Mouse (Mus musculus) embryonic facial prominence, embryonic 11.5 days (tissue): ENCODE measurements around the gene Hspa1a. TPM values are rescaled to one million over a fixed set of nuclear protein-coding genes. Genes with fewer than 3 reads are reported as not detected.

Source experiments
- ATAC-seq: fragments of 200-750 bp; cut with Nextera tagmentation; replicated peaks from 2 replicates; pipeline ENCODE4 v1.8.0; 2017; ENCODE audit warnings: low read depth; ENCODE audit not compliant: insufficient number of reproducible peaks, low FRiP score, low TSS enrichment
- DNase-seq: peaks from one replicate; pipeline ENCODE4 v3.0.0-alpha.2; 2015; ENCODE audit warnings: low spot score
- H3K27ac ChIP-seq: fragments of 300-500 bp; sonication (generic); replicated peaks from 2 replicates; pipeline ENCODE4 v1.5.1; 2014; ENCODE audit warnings: mild to moderate bottlenecking, low read depth, low read length, control low read depth
- H3K27me3 ChIP-seq: fragments of 300-500 bp; sonication (generic); 2 replicates; pipeline ENCODE4 v1.6.1; 2014; ENCODE audit warnings: mild to moderate bottlenecking, low read length, moderate library complexity, mixed read lengths; ENCODE audit not compliant: control insufficient read depth, insufficient read depth
- H3K36me3 ChIP-seq: fragments of 300-500 bp; sonication (generic); replicated peaks from 2 replicates; pipeline ENCODE4 v1.6.1; 2014; ENCODE audit warnings: low read depth, mild to moderate bottlenecking, low read length, moderate library complexity, mixed read lengths; ENCODE audit not compliant: control insufficient read depth, insufficient read depth
- H3K4me1 ChIP-seq: fragments of 300-500 bp; sonication (generic); 2 replicates; pipeline ENCODE4 v1.6.1; 2014; ENCODE audit warnings: low read length, mixed read lengths; ENCODE audit not compliant: control insufficient read depth, insufficient read depth
- H3K4me2 ChIP-seq: fragments of 300-500 bp; sonication (generic); 2 replicates; pipeline ENCODE4 v1.6.1; 2014; ENCODE audit warnings: low read depth, mild to moderate bottlenecking, control low read depth, low read length, moderate library complexity
- H3K4me3 ChIP-seq: fragments of 300-500 bp; sonication (generic); 2 replicates; pipeline ENCODE4 v1.5.1; 2014; ENCODE audit warnings: low read depth, low read length, control low read depth
- H3K9ac ChIP-seq: fragments of 300-500 bp; sonication (generic); replicated peaks from 2 replicates; pipeline ENCODE4 v1.6.1; 2014; ENCODE audit warnings: mild to moderate bottlenecking, control low read depth, low read length
- H3K9me3 ChIP-seq: fragments of 300-500 bp; sonication (generic); replicated peaks from 2 replicates; pipeline ENCODE4 v1.6.1; 2016; ENCODE audit warnings: mild to moderate bottlenecking, low read length, inconsistent platforms, mixed read lengths; ENCODE audit not compliant: control insufficient read depth
- WGBS: fragments of 180-500 bp; shearing (Covaris S2); extraction: QIAGEN DNeasy Blood & Tissue Kit; methylation state at CpG from one replicate; pipeline ENCODE4 v1.1.7; 2014; 5-methylcytosine and 5-hydroxymethylcytosine counted together
- polyA plus RNA-seq: library from polyadenylated mRNA; unstranded; fragments of >200 nt; fragmentation: Nextera tagmentation; extraction: Ambion mirVana; gene quantifications from 2 replicates; pipeline ENCODE4 v1.2.1, GENCODE M21; 2014

The Hspa1a gene
- polyA plus RNA-seq, 1 experiment from 2014 or later, result 1.7 TPM

DNA sequence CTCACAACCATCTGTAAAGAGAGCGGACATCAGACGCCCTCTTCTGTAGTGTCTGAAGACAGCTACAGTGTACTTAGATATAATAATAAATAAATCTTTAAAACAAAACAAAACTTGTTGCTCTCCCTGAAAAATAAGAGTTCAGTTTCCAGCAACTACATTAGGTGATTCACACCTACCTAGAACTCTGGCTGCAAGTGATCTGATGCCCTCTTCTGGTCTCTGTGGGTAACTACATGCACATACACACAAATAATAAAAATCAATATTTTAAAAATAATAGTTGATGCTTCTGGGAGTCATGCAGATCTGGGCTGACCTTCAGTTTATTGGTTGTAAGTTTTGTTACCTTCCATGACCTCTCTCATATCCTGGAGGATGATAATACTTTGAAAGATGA, 12.3 kb upstream of the Hspa1a start:
- DNase-seq (peak; percentile 65), ATAC-seq (no peak)
- WGBS, result 68% methylated on average over 2 of the region's 2 CpGs
- Histone ChIP-seq H3K4me1 (0 out of 2 replicates have a peak, but pooled peaks cover 3% of the 10 kb centered on the region), H3K27me3 (no peaks in the 10 kb centered on the region), H3K4me3 (no peak overlapping the region), H3K9me3 (no peaks in the 10 kb centered on the region), H3K36me3 (peaks cover 2% of the 10 kb centered on the region), H3K27ac (no peak overlapping the region), H3K4me2 (no peak overlapping the region), H3K9ac (no peak overlapping the region)

DNA sequence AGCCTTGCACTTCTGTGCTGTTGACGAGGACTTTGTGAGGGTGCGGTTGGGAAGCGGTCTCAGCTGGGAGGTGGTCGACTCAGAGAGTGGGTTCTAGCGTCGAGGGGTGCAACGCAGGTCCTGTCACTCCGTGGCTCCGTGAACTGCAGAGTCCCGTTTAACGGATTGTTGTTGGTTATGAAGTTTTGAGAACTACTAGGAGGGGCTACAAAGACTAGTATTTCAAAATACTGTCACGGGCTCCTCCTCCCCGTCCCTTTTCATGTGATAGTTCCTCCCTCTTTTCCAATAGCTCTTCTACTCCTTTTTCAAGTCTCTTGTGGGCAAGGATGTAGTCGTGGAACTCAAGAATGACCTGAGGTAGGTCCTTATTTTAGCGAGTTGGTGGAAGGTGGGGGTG, 10.4 kb upstream of the Hspa1a start:
- DNase-seq, result no peak
- H3K27ac ChIP-seq, result no peak overlapping the region; the same call in 1 of the 2 replicates
- peak overlapping the region; percentile 89 for H3K4me3 ChIP-seq
- H3K9ac ChIP-seq, result peak overlapping the region; percentile 96
- no peaks in the 10 kb centered on the region for H3K27me3 ChIP-seq
- H3K36me3 ChIP-seq, result peaks cover 2% of the 10 kb centered on the region
- 0 out of 2 replicates have a peak, but pooled peaks cover 3% of the 10 kb centered on the region for H3K4me1 ChIP-seq
- WGBS, result under 1% methylated on average over 15 of the region's 15 CpGs
- peak overlapping the region; percentile 76 for H3K4me2 ChIP-seq
- ATAC-seq, result no peak; the same call in 1 of the 2 replicates
- H3K9me3 ChIP-seq, result no peaks in the 10 kb centered on the region

DNA sequence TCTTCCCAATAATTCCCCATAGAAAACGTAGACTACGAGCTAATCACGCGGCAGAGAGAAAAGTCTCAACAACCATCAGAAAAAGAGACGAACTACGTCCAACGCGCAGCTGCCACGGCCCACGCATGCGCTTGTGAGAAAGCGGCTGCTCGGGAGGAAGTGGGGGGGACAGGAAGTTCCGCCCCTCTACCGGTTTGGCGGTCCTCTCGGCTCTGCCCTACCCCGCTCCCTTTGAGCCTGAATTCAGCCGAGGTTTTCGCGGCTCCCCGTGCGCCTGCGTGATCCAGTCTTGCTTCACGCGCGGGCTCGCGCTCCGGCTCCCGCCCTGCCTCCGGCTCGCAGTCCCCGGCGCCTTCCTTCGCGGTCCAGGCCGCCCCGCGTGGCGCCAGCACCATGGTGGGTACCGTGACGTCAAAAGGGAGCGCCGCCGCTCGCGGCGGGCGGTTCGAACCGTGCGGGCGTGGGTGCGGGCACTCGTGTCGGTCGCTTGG, 9.8 kb upstream of the Hspa1a start, which contains the start of gene Lsm2:
Lsm2 (plus strand) TSS at position 173 of the 491 bp plus-strand sequence.
- ATAC-seq, result peak; percentile 91
- Histone ChIP-seq H3K36me3 (peaks cover 2% of the 10 kb centered on the region), H3K4me1 (0 out of 2 replicates have a peak, but pooled peaks cover 3% of the 10 kb centered on the region), H3K27me3 (no peaks in the 10 kb centered on the region), H3K9me3 (no peaks in the 10 kb centered on the region), H3K4me2 (peak within 1 kb of the TSS; percentile 76), H3K27ac (peak within 1 kb of the TSS; percentile 98), H3K4me3 (peak within 1 kb of the TSS; percentile 89), H3K9ac (peak within 1 kb of the TSS; percentile 96)
- under 1% methylated on average over 58 of the region's 58 CpGs for WGBS
- peak; percentile 95 for DNase-seq

DNA sequence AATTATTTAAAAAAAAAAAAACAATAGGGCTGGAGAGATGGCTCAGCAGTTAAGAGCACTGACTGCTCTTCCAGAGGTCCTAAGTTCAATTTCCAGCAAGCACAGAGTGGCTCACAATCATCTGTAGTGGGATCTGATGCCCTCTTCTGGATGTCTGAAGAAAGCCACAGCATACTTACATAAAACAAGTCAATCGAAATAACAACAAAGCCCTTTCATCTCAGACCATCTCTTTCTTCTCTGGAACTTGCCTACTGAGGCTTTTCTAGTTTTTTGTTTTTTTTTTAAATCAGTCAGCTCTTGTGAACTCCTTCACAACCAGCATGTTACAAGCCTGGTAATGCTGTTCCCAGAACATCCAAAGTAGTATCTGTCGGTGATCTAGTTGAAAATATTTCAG, 8.7 kb upstream of the Hspa1a start:
- 10% methylated on average over 2 of the region's 2 CpGs for WGBS
- H3K27ac ChIP-seq, result no peak overlapping the region
- peak overlapping the region; percentile 96 for H3K9ac ChIP-seq
- ATAC-seq (no peak), DNase-seq (peak; percentile 72)
- no peaks in the 10 kb centered on the region for H3K27me3 ChIP-seq
- peak overlapping the region; percentile 76 for H3K4me2 ChIP-seq
- H3K36me3 ChIP-seq, result no peaks in the 10 kb centered on the region; the same call in 1 of the 2 replicates
- no peaks in the 10 kb centered on the region for H3K9me3 ChIP-seq
- 0 out of 2 replicates have a peak, but pooled peaks cover 3% of the 10 kb centered on the region for H3K4me1 ChIP-seq
- peak overlapping the region; percentile 89 for H3K4me3 ChIP-seq

DNA sequence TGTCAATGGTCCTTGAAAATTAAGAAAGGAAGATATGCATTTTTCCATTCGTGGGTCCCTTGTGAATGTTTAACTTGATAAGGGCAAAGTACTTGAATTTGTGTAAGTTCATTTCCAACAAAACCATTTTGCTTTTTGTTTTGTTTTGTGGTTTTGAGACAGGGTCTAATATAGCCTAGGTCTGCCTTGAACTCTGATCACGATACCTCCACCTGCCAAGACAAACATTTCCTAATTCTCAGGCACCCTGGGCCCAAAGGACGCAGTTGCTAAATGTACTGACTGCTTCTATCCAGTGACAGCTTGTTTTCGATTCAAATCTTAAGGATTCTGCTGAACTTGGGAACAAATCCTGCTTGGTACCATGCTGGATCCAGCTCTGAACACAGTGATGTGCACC, 7.7 kb upstream of the Hspa1a start:
- Histone ChIP-seq H3K4me3 (no peak overlapping the region), H3K9me3 (no peaks in the 10 kb centered on the region), H3K4me2 (no peak overlapping the region), H3K36me3 (no peaks in the 10 kb centered on the region), H3K9ac (no peak overlapping the region), H3K4me1 (0 out of 2 replicates have a peak, but pooled peaks cover 3% of the 10 kb centered on the region), H3K27me3 (no peaks in the 10 kb centered on the region), H3K27ac (no peak overlapping the region)
- DNase-seq (no peak), ATAC-seq (no peak)
- WGBS, result 95% methylated on average over 4 of the region's 4 CpGs

DNA sequence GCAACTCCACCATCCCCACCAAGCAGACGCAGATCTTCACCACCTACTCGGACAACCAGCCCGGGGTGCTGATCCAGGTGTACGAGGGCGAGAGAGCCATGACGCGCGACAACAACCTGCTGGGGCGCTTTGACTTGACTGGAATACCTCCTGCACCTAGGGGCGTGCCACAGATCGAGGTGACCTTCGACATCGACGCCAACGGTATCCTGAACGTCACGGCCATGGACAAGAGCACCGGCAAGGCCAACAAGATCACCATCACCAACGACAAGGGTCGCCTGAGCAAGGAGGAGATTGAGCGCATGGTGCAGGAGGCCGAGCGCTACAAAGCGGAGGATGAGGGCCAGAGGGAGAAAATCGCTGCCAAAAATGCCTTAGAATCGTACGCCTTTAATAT, 6.3 kb upstream of the Hspa1a start:
- no peak for DNase-seq
- Histone ChIP-seq H3K27me3 (no peaks in the 10 kb centered on the region), H3K4me2 (no peak overlapping the region), H3K4me1 (0 out of 2 replicates have a peak, but pooled peaks cover 3% of the 10 kb centered on the region), H3K36me3 (no peaks in the 10 kb centered on the region), H3K27ac (no peak overlapping the region), H3K9ac (no peak overlapping the region), H3K4me3 (no peak overlapping the region), H3K9me3 (no peaks in the 10 kb centered on the region)
- ATAC-seq, result no peak
- WGBS, result 87% methylated on average over 27 of the region's 27 CpGs

DNA sequence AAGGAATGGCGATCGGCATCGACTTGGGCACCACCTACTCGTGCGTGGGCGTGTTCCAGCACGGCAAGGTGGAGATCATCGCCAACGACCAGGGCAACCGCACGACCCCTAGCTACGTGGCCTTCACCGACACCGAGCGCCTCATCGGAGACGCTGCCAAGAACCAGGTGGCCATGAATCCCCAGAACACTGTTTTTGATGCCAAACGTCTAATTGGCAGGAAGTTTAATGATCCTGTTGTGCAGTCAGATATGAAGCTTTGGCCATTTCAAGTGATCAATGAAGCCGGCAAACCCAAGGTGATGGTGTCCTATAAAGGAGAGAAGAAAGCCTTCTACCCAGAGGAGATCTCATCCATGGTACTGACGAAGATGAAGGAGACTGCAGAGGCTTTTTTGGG, 5.0 kb upstream of the Hspa1a start:
- H3K4me1 ChIP-seq, result peaks cover 5% of the 10 kb centered on the region; the same call in 1 of the 2 replicates
- H3K4me2 ChIP-seq, result no peak overlapping the region
- DNase-seq (no peak), ATAC-seq (no peak)
- H3K9me3 ChIP-seq, result no peaks in the 10 kb centered on the region
- H3K4me3 ChIP-seq, result no peak overlapping the region
- no peak overlapping the region for H3K9ac ChIP-seq
- no peaks in the 10 kb centered on the region for H3K36me3 ChIP-seq
- no peak overlapping the region for H3K27ac ChIP-seq
- 95% methylated on average over 20 of the region's 20 CpGs for WGBS
- no peaks in the 10 kb centered on the region for H3K27me3 ChIP-seq

DNA sequence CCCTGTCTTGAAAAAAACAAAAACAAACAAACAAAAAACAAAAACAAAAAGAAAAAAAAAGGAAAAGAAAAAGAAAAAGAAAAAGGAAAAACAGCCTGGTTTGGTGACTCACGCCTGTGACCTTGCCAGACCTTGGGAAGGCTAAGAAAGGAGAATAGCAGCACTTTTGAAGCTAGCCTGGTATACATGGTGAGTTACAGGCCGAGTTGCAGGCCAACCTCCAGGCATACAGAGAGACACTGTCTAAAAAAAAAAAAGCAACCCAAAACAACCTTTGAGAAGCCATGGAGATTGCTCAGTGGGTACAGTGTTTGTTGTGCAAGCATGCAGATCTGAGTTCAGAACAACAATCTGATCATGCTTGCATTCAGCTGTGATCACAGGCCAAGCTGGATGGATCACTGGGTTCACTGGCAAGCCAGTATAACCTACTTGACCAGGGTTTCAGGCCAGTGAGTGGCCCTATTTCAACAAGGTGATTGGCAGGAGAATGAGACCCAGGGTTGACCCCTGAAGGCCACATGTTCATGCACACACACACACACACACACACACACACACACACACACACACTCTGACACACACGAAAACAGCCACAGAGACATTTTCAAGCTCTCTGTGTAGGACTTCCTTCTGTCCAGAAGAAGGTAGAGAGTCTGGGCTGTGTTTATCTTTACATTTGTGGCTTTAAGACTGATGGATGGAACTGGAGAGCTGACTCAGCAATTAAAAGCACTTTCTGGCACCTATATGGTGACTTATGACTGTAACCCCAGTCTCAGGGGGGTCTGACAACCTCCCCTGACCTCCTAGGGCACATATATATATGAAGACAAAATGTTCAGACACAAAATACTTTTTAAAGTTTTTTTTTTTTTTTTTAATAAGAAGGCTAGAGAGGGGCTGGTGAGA, 3.9 kb upstream of the Hspa1a start:
- ATAC-seq, result no peak
- H3K4me3 ChIP-seq, result no peak overlapping the region

More for the DNA sequence above, 3.9 kb upstream of the Hspa1a start:
- Histone ChIP-seq H3K4me1 (peaks cover 3% of the 10 kb centered on the region; the same call in 1 of the 2 replicates), H3K27ac (no peak overlapping the region), H3K36me3 (no peaks in the 10 kb centered on the region), H3K9ac (no peak overlapping the region), H3K9me3 (no peaks in the 10 kb centered on the region), H3K27me3 (no peaks in the 10 kb centered on the region), H3K4me2 (no peak overlapping the region)
- 68% methylated on average over 3 of the region's 3 CpGs for WGBS
- no peak for DNase-seq
